Comparison of ENCODE assay signal across 9 mouse cellular contexts in the genomic region with DNA sequence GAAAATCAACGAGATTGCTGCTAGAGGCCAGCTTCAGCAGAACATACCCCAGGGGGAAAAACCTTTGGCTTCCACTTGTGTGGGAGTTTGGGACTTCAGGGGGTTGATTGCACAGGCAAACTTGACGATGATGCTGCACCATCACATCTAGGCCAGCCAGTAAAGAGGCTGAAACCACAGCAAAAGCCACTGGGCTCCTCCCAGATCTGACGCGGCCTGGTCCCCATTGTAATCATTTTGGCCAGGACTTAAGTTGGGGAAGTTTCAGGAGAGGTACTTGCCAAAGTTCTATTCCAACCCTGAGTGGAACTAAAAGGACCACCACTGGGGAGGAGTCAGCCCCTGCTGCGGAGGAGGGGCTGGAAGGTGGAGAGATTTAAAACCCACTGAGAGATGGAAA. TPM values are rescaled to one million over a fixed set of nuclear protein-coding genes. Genes with fewer than 3 reads are reported as not detected.
A peak's percentile ranks its signal among the peaks of the same experiment; 100 is the strongest.
DNase-seq lines count a peak whose midpoint lies in the region; ATAC-seq and TF ChIP-seq lines count a peak whose summit lies in the region.
"Had no signal": no experiment of that assay in that cellular context is flagged by ENCODE, and none has a peak within 500 bp of the region (broad histone marks: within the 10 kb centered on the region; RNA-seq: fewer than 3 reads in every experiment).

No protein-coding gene starts in this region.

- peaks cover 38% of the 10 kb centered on the region for H3K36me3 ChIP-seq in erythroblast, embryonic 14.5 days (ENCODE audit: control insufficient read depth)
- H3K36me3 ChIP-seq in liver, embryonic 14.5 days (replicated peaks; ENCODE audit: control insufficient read depth, insufficient read depth, low read depth), result no peaks in the 10 kb centered on the region

- H3K9me3 ChIP-seq in erythroblast, embryonic 14.5 days (ENCODE audit: control insufficient read depth, low read length), result no peaks in the 10 kb centered on the region; the same call in 1 of the 2 replicates
- no peaks in the 10 kb centered on the region for H3K9me3 ChIP-seq in liver, embryonic 14.5 days (ENCODE audit: control insufficient read depth, low read length)

- peak; percentile 38 to 53 for DNase-seq in cerebellum, adult 2 months
- no peak for DNase-seq in cerebellum, adult 8-10 months
- peak; percentile 79 for DNase-seq in MEL-GATA-1-ER (ENCODE audit: extremely low read depth, low read depth)
- peak in 1 of 3 experiments; percentile 44 for DNase-seq in liver, embryonic 14.5 days (ENCODE audit: low read depth in 3 of 3, low spot score in 3 of 3)
- no peak for DNase-seq in ovary, adult 18-20 months (ENCODE audit: low spot score)
- no peak for DNase-seq in left cerebral cortex, adult 18-20 months (ENCODE audit: low spot score in 2 of 2)
- no peak for DNase-seq in kidney, postnatal 36 days
- DNase-seq: layer of hippocampus, postnatal 36 days had no signal

- H3K27me3 ChIP-seq in cerebellum, adult 2 months (ENCODE audit: control insufficient read depth, insufficient read depth, low read length), result no peaks in the 10 kb centered on the region
- no peaks in the 10 kb centered on the region for H3K27me3 ChIP-seq in erythroblast, embryonic 14.5 days (ENCODE audit: control insufficient read depth)
- no peaks in the 10 kb centered on the region for H3K27me3 ChIP-seq in liver, embryonic 14.5 days (ENCODE audit: control insufficient read depth, insufficient read depth, low read length)

- TF ChIP-seq CTCF in cerebellum, adult 2 months (IDR thresholded peaks at IDR 0.05; ENCODE audit: borderline replicate concordance, insufficient read depth, low read depth, low read length), result no peak
- TF ChIP-seq CTCF in liver, embryonic 14.5 days (IDR thresholded peaks at IDR 0.05; ENCODE audit: low read depth), result no peak

- peak overlapping the region; percentile 99 for H3K27ac ChIP-seq in cerebellum, adult 2 months (ENCODE audit: insufficient read depth, low read length)
- H3K27ac ChIP-seq in liver, embryonic 14.5 days, result peak overlapping the region; percentile 67

- 23% methylated on average over 5 of the region's 5 CpGs for WGBS in cerebellum, adult 2 months
- WGBS in liver, embryonic 14.5 days (ENCODE audit: insufficient replicate concordance), result 18% methylated on average over 5 of the region's 5 CpGs

- H3K4me2 ChIP-seq in liver, embryonic 14.5 days (ENCODE audit: low read depth), result peak overlapping the region; percentile 77

- H3K4me1 ChIP-seq in cerebellum, adult 2 months (ENCODE audit: control insufficient read depth, insufficient read depth, low read length), result peaks cover 21% of the 10 kb centered on the region
- peaks cover 81% of the 10 kb centered on the region for H3K4me1 ChIP-seq in erythroblast, embryonic 14.5 days (ENCODE audit: control insufficient read depth)
- peaks cover 48 to 63% of the 10 kb centered on the region in 2 experiments for H3K4me1 ChIP-seq in liver, embryonic 14.5 days (replicated peaks; ENCODE audit: control insufficient read depth in 2 of 2, insufficient read depth in 2 of 2, low read length in 1 of 2)

- no peak for ATAC-seq in liver, embryonic 14.5 days (ENCODE audit: insufficient read depth)

- TF ChIP-seq POLR2A in cerebellum, adult 2 months (IDR thresholded peaks at IDR 0.05; ENCODE audit: borderline replicate concordance, insufficient read depth, low read length), result no peak

- H3K9ac ChIP-seq in liver, embryonic 14.5 days (replicated peaks), result peak overlapping the region; percentile 78

- H3K4me3 ChIP-seq in cerebellum, adult 2 months (replicated peaks; ENCODE audit: insufficient read depth, low read depth, low read length), result no peak overlapping the region
- peak overlapping the region; percentile 75 for H3K4me3 ChIP-seq in erythroblast, embryonic 14.5 days (replicated peaks)
- peak overlapping the region; percentile 30 to 64; a peak in 3 of 4 replicates for H3K4me3 ChIP-seq in liver, embryonic 14.5 days (ENCODE audit: insufficient read depth in 1 of 2, low read depth in 2 of 2, low read length in 2 of 2)

- no peak for TF ChIP-seq EP300 in liver, embryonic 14.5 days (IDR thresholded peaks at IDR 0.05; ENCODE audit: low read depth)

RNA-seq across cellular contexts. Expression of a gene that starts 1.6 kb away (rescaled TPM):
- not detected in 2 replicates for polyA plus RNA-seq in cerebellum, adult 2 months (2012; rRNA removed)
- not detected in 2 replicates for polyA plus RNA-seq in erythroblast, embryonic 14.5 days (2012)
- polyA plus RNA-seq in liver, embryonic 14.5 days (2012; rRNA removed), result not detected in 2 replicates
- polyA plus RNA-seq in liver, embryonic 14.5 days (2014; fragmentation: Nextera tagmentation; extraction: Ambion mirVana), result not detected in 2 replicates
- 1 to 10 TPM in 1 of 2 experiments, not detected in 1; 1.3 TPM for total RNA-seq in left cerebral cortex, adult 18-20 months (2021)
- total RNA-seq: layer of hippocampus, postnatal 36 days had no signal

RNA-seq across cellular contexts. Expression of a gene that starts 38.8 kb away (rescaled TPM):
- polyA plus RNA-seq in cerebellum, adult 2 months (2012; rRNA removed), result 23.1 and 24.3 TPM in 2 replicates
- polyA plus RNA-seq in erythroblast, embryonic 14.5 days (2012), result 0.99 and 1.1 TPM in 2 replicates
- 5.7 and 6.0 TPM in 2 replicates for polyA plus RNA-seq in liver, embryonic 14.5 days (2012; rRNA removed)
- 3.7 and 4.4 TPM in 2 replicates for polyA plus RNA-seq in liver, embryonic 14.5 days (2014; fragmentation: Nextera tagmentation; extraction: Ambion mirVana)
- 10 to 100 TPM; 44.0 to 55.2 TPM for total RNA-seq in left cerebral cortex, adult 18-20 months (2021)

Comparison
In these comparisons a context has a peak if more than half of its experiments do, and no peak if none do; other contexts are left out.
1. DNase-seq: peak in cerebellum, adult 2 months (2 of 2) and MEL-GATA-1-ER (single experiment); none in cerebellum, adult 8-10 months (single experiment), ovary, adult 18-20 months (single experiment), left cerebral cortex, adult 18-20 months (0 of 2) and kidney, postnatal 36 days (0 of 2).